Mouse (Mus musculus) limb, embryonic 11.5 days (tissue): ENCODE measurements around the gene Clpsl2. TPM values are rescaled to one million over a fixed set of nuclear protein-coding genes. Genes with fewer than 3 reads are reported as not detected.

Experiments
- ATAC-seq: fragments of 200-750 bp; cut with Nextera tagmentation; 2 replicates; pipeline ENCODE4 v1.8.0; 2017; ENCODE audit warnings: low read depth; ENCODE audit not compliant: insufficient number of reproducible peaks, low FRiP score, low TSS enrichment
- DNase-seq: peaks from one replicate; pipeline ENCODE4 v3.0.0-alpha.2; 2015; ENCODE audit warnings: low spot score
- H3K27ac ChIP-seq: fragments of 300-500 bp; sonication (generic); replicated peaks from 2 replicates; pipeline ENCODE4 v1.5.1; 2014; ENCODE audit warnings: low read depth, mild to moderate bottlenecking, low read length
- H3K27me3 ChIP-seq: fragments of 300-500 bp; sonication (generic); 2 replicates; pipeline ENCODE4 v1.6.1; 2014; ENCODE audit warnings: mild to moderate bottlenecking, low read length, mixed read lengths; ENCODE audit not compliant: control insufficient read depth, insufficient read depth
- H3K36me3 ChIP-seq: fragments of 300-500 bp; sonication (generic); 2 replicates; pipeline ENCODE4 v1.6.1; 2014; ENCODE audit warnings: mild to moderate bottlenecking, low read length, moderate library complexity, mixed read lengths; ENCODE audit not compliant: control insufficient read depth, insufficient read depth
- H3K4me1 ChIP-seq: fragments of 300-500 bp; sonication (generic); 2 replicates; pipeline ENCODE4 v1.6.1; 2014; ENCODE audit warnings: low read length, mixed read lengths; ENCODE audit not compliant: control insufficient read depth, insufficient read depth
- H3K4me2 ChIP-seq: fragments of 300-500 bp; sonication (generic); 2 replicates; pipeline ENCODE4 v1.6.1; 2014; ENCODE audit warnings: low read depth, mild to moderate bottlenecking, moderate library complexity; ENCODE audit not compliant: severe bottlenecking
- H3K4me3 ChIP-seq: fragments of 300-500 bp; sonication (generic); 2 replicates; pipeline ENCODE4 v1.5.1; 2014; ENCODE audit warnings: low read depth, low read length
- H3K9ac ChIP-seq: fragments of 300-500 bp; sonication (generic); 2 replicates; pipeline ENCODE4 v1.6.1; 2014; ENCODE audit warnings: mild to moderate bottlenecking, low read length
- H3K9me3 ChIP-seq: fragments of 300-500 bp; sonication (generic); 2 replicates; pipeline ENCODE4 v1.6.1; 2016; ENCODE audit warnings: low read length; ENCODE audit not compliant: control insufficient read depth
- WGBS: fragments of 180-500 bp; shearing (Covaris S2); extraction: QIAGEN DNeasy Blood & Tissue Kit; methylation state at CpG from one replicate; pipeline ENCODE4 v1.1.7; 2014; 5-methylcytosine and 5-hydroxymethylcytosine counted together
- polyA plus RNA-seq: library from polyadenylated mRNA; unstranded; fragments of >200 nt; fragmentation: Nextera tagmentation; extraction: Ambion mirVana; gene quantifications from 2 replicates; pipeline ENCODE4 v1.2.1, GENCODE M21; 2014

Clpsl2 gene
- not detected in 2 replicates for polyA plus RNA-seq

GRCm38 (mm10) chr17:28549111-28549510, at the start of gene Clpsl2:
TSS of gene Clpsl2 (plus strand) at chr17:28549411.
- WGBS, result 77% methylated on average over 14 of the region's 14 CpGs
- no peak within 1 kb of the TSS for H3K9ac ChIP-seq

DNA sequence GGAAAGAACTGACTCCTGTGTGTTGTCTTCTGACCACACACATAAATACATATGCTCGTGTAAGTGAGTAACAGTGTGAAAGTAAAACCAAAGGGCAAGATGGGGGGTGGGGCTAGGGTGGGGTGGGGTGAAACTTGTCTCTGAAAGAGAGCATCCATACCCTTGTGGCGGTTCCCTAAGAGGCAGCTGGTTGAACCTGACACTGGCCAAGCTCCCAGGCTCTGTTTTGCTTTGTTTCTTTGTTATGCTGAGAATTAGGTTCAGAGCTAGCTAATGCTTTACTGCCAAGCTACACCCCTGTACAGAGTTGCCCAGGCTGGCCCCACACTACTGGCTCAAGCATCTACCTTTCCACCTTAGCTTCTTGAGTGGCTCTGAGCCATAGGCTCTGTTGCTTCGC, 48.7 kb upstream of the Clpsl2 start:
- Histone ChIP-seq H3K4me3 (no peak overlapping the region), H3K27ac (no peak overlapping the region), H3K9me3 (no peaks in the 10 kb centered on the region), H3K4me2 (no peak overlapping the region), H3K4me1 (no peaks in the 10 kb centered on the region), H3K9ac (no peak overlapping the region), H3K36me3 (no peaks in the 10 kb centered on the region), H3K27me3 (no peaks in the 10 kb centered on the region)
- no peak for ATAC-seq
- DNase-seq, result no peak
- WGBS, result 89% methylated on average over 3 of the region's 3 CpGs

More at GRCm38 (mm10) chr17:28549111-28549510, at the start of gene Clpsl2:
- peaks cover 5% of the 10 kb centered on the region; the same call in 1 of the 2 replicates for H3K4me1 ChIP-seq
- H3K36me3 ChIP-seq, result no peaks in the 10 kb centered on the region
- no peak within 1 kb of the TSS for H3K27ac ChIP-seq
- ATAC-seq, result no peak
- H3K4me3 ChIP-seq, result no peak within 1 kb of the TSS
- no peaks in the 10 kb centered on the region for H3K27me3 ChIP-seq
- no peaks in the 10 kb centered on the region for H3K9me3 ChIP-seq
- H3K4me2 ChIP-seq, result no peak within 1 kb of the TSS
- no peak for DNase-seq

DNA sequence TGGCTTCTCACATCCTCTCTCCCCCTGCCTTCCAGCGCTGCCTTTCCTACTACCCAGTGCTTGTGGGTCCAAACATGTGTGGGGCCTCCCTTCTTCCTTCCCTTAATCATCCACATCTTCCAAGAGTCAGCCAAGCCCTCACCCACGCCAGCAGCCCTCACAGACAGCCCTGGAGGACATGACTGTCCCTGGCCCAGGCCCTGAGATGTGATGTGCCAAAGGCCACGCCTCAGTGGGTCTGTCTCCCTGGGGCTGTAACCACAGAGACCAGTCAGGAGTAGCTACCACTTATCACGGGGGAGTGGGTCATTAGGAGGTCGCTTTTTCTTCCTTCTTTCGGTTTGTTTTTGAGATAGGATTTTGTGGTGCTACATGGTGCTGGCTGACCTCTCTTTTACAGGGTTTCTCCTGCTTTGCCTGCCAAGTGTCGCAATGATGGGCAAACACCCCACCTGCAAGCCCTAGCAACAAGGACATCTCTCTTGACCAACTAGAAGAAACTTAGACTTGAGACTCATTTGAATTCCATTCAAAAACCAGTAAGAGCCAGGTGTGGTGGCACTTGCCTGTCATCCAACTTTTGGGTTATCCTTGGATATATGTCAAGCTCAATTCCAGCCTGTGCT, 46.9 kb upstream of the Clpsl2 start:
- WGBS, result 65% methylated on average over 7 of the region's 7 CpGs
- no peaks in the 10 kb centered on the region for H3K9me3 ChIP-seq
- DNase-seq (no peak), ATAC-seq (no peak)
- H3K27ac ChIP-seq, result no peak overlapping the region
- no peaks in the 10 kb centered on the region for H3K27me3 ChIP-seq
- no peaks in the 10 kb centered on the region for H3K36me3 ChIP-seq
- no peak overlapping the region for H3K4me3 ChIP-seq
- H3K4me2 ChIP-seq, result no peak overlapping the region
- peaks cover 6% of the 10 kb centered on the region; the same call in 1 of the 2 replicates for H3K4me1 ChIP-seq
- H3K9ac ChIP-seq, result no peak overlapping the region

GRCm38 (mm10) chr17:28504182-28504581, 45.0 kb upstream of the Clpsl2 start:
- no peak for ATAC-seq
- DNase-seq, result no peak
- Histone ChIP-seq H3K4me1 (peaks cover 11% of the 10 kb centered on the region), H3K27ac (no peak overlapping the region), H3K9me3 (no peaks in the 10 kb centered on the region), H3K9ac (no peak overlapping the region), H3K27me3 (no peaks in the 10 kb centered on the region), H3K4me3 (no peak overlapping the region), H3K36me3 (no peaks in the 10 kb centered on the region), H3K4me2 (no peak overlapping the region)
- WGBS, result 73% methylated on average over 6 of the region's 6 CpGs

- DNase-seq (no peak), ATAC-seq (no peak)
- H3K27me3 ChIP-seq, result no peaks in the 10 kb centered on the region
- H3K9ac ChIP-seq, result no peak overlapping the region
- H3K9me3 ChIP-seq, result no peaks in the 10 kb centered on the region
- H3K27ac ChIP-seq, result no peak overlapping the region
- peaks cover 16% of the 10 kb centered on the region for H3K4me1 ChIP-seq
- H3K36me3 ChIP-seq, result no peaks in the 10 kb centered on the region
- H3K4me3 ChIP-seq, result no peak overlapping the region
- 85% methylated on average over 4 of the region's 4 CpGs for whole genome bisulfite sequencing
- no peak overlapping the region for H3K4me2 ChIP-seq
Observed at GRCm38 (mm10) chr17:28505591-28505990, 43.6 kb upstream of the Clpsl2 start.

DNA sequence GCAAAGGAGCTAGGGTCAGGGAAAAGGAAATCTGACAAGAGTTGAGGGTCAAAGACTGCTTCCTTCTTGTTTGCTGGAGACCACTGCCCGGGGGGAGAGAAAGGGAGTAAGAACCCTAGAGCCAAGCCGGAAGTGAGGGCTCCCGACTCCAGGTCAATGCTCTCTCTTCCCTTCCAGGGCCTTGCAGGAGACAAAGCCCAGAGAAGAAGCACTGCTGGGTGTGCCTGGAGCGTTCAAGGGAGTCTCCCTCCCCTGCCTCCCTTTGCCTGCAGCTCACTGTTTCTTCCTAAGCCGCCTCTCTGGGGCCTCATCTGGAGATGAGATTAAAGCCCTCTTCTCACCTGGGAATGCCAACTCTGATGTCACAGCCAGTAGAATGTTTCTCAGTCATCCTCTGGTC, 42.3 kb upstream of the Clpsl2 start:
- H3K9ac ChIP-seq, result peak overlapping the region; percentile 12; the same call in 1 of the 2 replicates
- no peak for ATAC-seq

GRCm38 (mm10) chr17:28507496-28507895, 41.7 kb upstream of the Clpsl2 start:
- Histone ChIP-seq H3K27ac (no peak overlapping the region), H3K9ac (no peak overlapping the region; the same call in 1 of the 2 replicates), H3K36me3 (no peaks in the 10 kb centered on the region), H3K4me2 (no peak overlapping the region), H3K4me3 (no peak overlapping the region), H3K27me3 (no peaks in the 10 kb centered on the region), H3K4me1 (peaks cover 21% of the 10 kb centered on the region), H3K9me3 (no peaks in the 10 kb centered on the region)
- no peak for ATAC-seq
- WGBS, result 34% methylated on average over 5 of the region's 5 CpGs
- no peak for DNase-seq

More for the DNA sequence above, 42.3 kb upstream of the Clpsl2 start:
- no peak for DNase-seq
- 22% methylated on average over 5 of the region's 5 CpGs for WGBS
- Histone ChIP-seq H3K9me3 (no peaks in the 10 kb centered on the region), H3K4me3 (no peak overlapping the region), H3K4me2 (no peak overlapping the region; the same call in 1 of the 2 replicates), H3K27ac (no peak overlapping the region), H3K4me1 (peaks cover 21% of the 10 kb centered on the region), H3K27me3 (no peaks in the 10 kb centered on the region), H3K36me3 (no peaks in the 10 kb centered on the region)

GRCm38 (mm10) chr17:28510445-28511342, 38.5 kb upstream of the Clpsl2 start:
- 5% methylated on average over 28 of the region's 28 CpGs for WGBS
- H3K27ac ChIP-seq, result no peak overlapping the region
- no peaks in the 10 kb centered on the region for H3K36me3 ChIP-seq
- no peak overlapping the region for H3K4me3 ChIP-seq
- peak overlapping the region; percentile 47 for H3K4me2 ChIP-seq
- no peaks in the 10 kb centered on the region for H3K9me3 ChIP-seq
- no peaks in the 10 kb centered on the region for H3K27me3 ChIP-seq
- H3K4me1 ChIP-seq, result peaks cover 23% of the 10 kb centered on the region
- DNase-seq (peak; percentile 46), ATAC-seq (no peak)
- peak overlapping the region; percentile 5 for H3K9ac ChIP-seq
